Mouse (Mus musculus): Measurements from ENCODE around the gene Sh3bp2.
A peak's percentile ranks its signal among the peaks of the same experiment; 100 is the strongest.

Sh3bp2 gene

DNA sequence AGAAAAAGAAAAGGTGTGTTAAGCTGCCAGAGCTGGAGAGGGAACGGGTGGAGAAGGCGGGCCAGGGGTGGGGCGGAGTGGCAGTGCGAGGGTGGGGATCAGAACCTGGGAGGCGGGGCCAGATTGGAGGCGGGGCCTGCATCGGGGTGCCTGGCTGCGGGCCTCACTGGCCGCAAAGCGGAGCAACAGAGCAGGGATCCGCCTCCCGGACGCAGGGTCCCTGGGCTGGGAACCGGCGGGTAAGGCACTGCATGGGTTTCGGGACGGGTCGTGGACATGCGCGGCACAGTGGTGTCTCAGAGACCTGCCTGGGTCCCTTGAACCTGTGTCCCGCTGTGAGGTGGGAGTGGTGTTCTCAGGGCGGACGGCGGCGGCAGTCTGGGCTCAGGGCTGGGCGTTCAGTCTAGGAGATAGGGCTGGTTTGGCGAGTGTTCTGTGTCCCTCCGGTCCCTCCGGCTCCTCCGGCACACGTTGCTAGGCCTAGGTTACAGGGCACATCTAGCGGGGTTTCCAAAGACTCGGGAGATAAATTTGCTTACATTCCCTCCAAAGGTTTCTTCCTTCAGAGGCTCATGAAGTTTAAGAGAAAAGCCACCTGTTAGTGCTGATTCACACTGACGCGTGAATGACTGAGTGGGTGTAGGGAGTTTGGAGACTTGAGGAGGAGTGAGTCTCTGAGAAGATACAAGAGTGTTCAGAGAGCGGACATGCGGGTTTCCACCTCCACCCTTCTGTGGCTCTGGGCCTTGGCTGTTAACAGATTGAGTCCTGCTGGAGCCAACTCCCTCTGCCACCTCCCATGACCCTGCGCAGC, at the start of gene Sh3bp2:
Sh3bp2 (plus strand) TSS at position 176 of the 814 bp plus-strand sequence.
- DNase-seq (ENCODE audit: low read depth, low spot score), result peak; percentile 85

DNA sequence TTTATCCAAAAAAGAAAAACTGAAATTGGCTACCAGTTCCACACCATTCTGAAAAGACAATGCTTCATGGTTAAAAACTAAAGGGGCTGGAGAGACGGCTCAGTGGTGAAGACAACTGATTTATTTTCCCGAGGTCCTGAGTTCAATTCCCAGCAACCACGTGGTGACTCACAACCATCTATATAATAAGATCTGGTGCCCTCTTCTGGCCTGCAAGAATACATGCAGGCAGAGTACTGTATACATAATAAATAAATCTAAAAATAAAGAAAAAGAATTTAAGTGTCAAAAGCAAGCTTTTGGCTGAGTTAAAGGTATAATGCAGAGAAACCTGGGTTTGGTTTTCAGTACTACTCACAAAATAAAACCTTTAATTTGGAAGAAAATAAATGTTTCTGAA, 44.7 kb upstream of the Sh3bp2 start:
- DNase-seq (ENCODE audit: low read depth, low spot score), result no peak

DNA sequence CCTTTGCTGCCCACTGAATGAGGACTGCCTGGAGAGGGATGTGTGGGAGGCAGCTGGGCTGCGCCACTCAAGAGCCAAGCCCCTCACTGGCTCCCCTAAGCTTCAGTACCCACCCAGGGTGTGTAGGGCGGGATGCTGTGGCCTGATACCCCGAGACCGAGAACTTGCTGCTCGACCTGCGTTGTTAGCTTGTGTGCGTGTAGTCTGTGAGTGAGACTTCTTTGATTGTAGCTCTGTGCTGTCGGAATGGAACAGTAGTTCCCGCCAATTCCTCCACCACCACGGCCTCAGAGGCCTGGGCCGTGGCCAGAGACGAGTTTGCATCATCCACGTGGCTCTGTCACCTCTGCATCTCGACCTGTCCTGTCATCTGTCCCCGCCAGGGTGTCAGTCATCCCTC, 39.9 kb upstream of the Sh3bp2 start:
- no peak for DNase-seq (ENCODE audit: low read depth, low spot score)

DNA sequence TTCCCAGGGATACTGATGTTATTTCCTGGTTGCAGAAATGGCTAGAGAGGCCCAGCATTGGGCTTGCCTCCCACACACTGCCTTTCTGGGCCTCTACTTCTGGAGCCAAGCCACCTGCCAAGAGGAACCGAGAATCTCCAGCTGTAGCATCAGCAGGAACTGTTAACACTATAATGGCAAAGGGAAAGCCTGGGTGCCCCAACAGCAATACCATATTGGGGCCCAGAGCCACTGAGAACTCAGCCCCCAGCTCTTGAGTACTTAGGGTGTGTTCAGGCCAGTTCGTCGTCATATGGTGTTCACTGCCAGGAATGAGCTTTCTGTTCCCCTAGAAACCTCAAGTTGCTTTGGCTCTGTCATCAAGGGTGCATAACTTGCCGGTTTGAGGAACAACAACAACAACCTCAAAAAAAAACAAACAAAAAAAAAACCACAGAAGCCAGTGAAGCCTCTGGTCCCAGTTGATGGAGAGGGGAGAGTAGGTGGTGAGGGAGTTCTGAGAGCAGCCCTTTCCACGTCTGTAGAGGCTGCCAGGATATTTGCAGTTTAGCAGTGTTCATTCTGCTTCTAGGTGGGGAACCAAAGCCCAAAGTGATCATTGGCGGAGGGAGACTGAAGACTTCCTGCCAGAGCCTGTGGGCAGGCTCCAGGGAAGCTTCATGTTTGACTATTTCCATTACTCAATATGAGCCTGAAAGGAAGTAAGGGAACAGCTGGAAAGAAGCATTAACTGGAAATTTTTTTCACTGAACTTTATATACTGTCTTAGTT, 38.1 kb upstream of the Sh3bp2 start:
- DNase-seq (ENCODE audit: low read depth, low spot score), result no peak

DNA sequence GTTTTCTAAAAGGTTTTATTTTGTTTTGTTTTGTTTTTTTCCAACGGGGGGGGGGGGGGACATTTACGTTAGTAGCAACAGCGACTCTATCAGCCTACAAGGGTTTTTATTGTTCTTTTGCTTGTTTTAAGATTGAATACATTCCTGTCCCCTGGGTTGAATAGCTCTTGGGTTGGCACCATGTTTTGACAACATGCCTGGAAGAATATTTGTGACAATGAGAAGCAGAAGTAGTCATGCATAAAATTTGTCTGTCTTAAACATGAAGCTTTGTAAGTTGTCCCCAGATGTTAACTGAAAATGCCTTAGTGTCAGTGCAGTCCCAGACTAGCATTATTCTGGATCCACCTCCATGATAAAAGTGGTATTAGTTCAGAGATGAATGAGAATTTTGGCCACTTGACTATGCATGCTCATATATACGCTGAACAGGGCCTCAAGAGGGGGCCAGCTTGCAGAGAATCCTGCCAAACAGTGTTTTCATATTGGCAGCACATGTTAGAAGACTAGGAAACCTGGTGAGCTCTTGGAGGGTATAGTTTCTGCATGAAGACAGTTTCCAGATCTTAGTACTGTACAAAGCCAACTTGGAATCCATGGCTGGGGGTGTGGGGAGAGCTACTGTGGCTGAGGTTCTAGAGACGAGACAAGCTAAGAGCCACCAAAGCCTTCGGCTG, 36.8 kb upstream of the Sh3bp2 start:
- no peak for DNase-seq (ENCODE audit: low read depth, low spot score)

DNA sequence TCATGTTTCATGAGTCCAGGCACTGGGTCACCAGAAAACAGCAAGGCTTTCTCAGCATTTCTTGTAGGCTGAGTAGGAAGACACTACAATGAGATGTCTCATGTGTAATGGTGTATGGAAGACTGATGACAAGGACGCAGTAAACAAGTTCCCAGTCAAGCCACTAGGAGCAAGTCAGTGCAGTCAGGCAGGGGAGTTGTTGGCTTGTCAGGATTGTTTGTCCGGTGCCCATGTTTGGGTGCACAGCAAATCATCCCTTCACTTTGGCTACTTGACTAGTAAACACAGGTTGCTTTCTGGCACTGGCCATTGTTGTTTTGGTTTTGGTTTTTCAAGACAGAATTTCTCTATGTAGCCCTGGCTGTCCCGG, 36.2 kb upstream of the Sh3bp2 start:
- DNase-seq (ENCODE audit: low read depth, low spot score), result no peak

DNA sequence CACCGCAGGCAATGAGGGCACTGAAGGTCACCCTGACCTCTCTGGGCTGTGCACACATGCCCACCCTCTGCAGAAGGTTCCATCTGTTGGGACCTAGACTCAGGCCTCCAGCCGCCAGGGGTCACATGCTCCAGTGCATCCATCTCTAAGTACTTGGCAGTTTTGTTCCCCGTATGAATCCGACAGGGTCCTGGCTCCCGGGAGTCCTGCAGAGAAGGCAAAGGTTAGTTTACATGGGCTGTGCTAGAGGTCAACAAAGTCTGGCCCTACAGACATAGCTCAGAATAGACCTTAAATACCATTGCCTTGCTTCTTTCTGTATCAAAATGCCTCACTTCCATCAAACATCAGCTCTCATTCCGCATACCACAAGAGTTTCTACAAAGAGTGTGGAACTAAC, 28.9 kb upstream of the Sh3bp2 start:
- DNase-seq (ENCODE audit: low read depth, low spot score), result no peak

DNA sequence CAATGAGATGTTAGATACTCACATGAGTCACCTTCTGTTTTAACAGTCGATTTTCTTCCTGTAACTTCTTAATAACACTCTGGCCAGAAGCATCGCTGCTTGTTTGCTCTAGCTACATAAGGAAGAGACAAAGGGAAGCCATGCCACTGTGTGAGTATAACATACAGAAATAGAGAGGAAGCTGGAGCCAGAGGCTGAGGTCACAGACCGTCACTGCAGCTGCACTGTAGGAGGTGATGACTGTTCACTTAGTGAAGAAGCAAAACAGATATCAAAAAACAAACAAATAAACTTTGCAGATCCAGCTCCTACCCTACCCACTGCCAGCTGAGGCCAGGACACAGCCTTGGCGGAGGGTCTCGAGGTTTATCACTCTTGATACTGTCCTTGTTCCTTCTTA, 24.8 kb upstream of the Sh3bp2 start:
- no peak for DNase-seq (ENCODE audit: low read depth, low spot score)

DNA sequence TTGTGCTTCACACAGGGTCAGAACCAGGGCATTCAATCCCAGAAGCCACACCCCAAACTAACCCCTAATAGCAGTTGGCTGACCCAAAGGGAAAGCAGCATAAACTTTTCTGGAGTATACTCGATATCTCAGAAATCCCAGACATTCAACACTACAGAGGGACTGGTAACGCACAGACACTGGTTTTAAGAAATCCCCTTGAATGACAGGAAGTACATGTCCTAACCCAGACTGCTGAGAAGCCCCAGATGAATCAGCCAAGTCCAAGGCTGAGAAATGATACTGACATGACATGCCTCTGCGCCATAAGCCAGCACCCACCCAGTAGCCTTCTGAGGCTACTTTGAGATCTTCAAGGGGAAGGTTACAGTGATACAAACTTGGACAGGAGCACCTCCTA, 24.1 kb upstream of the Sh3bp2 start:
- no peak for DNase-seq (ENCODE audit: low read depth, low spot score)

DNA sequence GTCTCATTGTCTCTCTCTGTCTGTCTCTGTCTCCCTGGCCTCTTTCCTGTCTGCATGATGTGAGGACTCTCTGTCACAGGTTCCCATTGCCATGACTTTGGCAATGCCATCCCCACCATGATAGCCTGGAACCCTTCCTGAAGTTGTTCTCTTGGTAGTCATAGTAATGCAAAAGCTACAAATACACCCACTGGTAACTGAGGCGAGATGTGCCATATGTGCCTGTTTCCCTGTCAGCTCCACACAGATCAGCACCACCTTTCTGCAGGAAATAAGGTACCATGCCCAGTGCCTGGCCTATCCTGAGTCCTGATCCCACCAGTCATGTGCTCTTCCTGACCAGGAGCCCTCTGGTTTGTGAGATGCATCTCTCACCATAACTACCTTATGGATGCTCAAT, 23.2 kb upstream of the Sh3bp2 start:
- no peak for DNase-seq (ENCODE audit: low read depth, low spot score)

DNA sequence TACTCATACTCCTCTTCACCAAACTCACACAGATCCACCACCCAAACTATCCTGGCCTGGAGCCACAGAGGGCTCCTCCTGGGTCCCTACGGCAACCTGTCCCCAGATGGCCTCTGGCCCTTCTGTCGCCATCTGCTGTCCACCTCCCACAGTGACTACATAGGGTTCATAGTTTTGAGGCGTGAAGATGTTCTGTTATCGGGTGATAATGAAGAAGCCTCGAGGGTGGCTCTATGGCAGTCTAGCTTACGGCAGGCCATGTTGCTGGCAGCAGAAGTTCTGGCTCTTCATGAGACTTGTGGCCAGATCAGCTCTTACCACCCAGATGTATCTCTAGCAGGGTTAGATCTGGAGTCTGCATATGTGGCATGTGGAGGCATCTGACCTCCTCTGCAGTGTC, 22.8 kb upstream of the Sh3bp2 start:
- no peak for DNase-seq (ENCODE audit: low read depth, low spot score)

DNA sequence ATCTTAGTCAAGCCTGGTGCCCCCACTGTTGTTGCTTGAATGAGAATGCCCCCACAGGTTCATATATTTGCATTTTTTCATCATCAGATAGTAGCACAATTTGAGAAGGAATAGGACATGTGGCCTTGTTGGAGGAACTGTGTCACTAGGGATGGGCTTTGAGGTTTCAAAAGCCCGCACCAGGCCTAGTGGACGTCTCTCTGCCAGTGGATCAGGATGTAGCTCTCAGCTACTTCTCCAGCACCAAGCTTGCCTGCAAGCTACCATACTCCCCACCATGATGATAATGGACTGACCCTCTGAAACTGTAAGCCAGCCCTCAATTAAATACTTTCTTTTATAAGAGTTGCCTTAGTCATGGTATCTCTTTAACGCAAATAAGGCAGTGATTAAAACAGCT, 13.2 kb upstream of the Sh3bp2 start:
- DNase-seq (ENCODE audit: low read depth, low spot score), result no peak

DNA sequence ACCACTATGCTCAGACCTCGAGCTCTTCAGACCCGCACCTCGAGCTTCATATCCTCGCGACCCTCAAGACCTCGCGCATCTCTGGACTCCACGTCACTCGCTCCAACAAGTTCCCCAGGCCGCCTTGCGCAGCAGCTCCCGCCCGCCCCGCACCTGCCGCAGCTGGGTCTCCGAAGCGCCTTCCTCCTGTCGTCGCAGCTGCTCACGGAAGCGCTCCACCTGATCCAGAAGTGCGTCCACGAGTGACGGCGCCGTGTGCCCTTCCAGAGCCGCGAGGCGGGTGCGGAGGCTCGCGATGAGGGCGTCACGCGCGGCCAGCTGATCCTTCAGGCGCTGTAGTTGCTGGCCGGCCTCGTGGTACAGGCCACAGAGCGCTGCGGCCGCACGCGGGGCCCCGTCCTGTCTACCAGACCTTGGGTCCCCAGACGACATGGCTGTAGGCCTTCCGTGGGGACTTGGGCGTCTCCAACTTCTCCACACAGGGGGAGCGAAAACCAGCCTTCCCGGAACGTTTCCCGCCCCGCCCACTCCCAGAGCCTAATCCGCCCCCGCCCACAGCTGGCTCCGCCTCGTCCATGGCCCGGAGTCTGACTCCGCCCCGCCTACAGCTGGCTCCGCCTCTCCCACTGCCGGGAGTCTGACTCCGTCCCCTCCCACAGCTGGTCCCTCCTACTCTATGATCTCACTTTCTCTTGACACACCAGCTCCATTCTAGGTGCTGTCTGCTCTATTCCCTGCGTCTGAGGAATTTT, 12.0 kb upstream of the Sh3bp2 start, which contains the start of gene Tnip2:
Tnip2 (minus strand) TSS at position 526 of the 752 bp plus-strand sequence.
- DNase-seq (ENCODE audit: low read depth, low spot score), result peak; percentile 93

DNA sequence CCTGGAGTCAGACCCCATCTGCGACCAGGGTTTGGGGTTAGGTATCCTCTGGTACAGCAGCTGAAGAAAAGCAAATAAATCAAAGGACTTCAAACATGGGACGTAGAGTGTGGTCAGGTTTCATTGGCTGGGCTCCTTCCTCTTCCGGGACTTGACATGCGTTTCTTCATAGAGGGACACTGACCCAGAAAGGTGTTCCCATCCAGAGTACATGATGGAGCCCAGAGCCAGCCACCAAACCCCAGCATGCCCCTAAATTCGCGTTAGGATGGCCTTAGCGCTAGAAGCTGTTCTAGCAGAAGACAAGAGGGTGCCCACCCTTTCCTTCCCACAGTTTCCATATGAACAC, 11.4 kb upstream of the Sh3bp2 start:
- DNase-seq (ENCODE audit: low read depth, low spot score), result no peak

DNA sequence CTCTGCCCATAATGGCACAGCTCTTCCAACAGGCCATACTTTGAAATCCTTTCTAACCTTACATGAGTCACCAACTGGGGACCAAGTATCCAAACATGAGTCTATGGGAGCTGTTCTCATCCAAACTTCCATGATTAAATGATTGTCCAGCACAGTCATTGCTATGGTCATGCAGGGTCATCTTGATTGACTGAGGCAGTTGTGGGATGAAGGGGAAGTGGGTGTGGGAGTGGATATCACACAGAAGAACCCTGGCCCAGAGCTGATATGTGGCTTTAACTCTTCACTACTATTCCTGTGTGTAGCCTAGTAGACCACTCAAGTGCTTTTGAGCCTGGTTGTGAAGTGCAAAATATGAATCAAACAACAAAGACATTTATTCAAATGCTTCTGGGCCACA, 10.5 kb upstream of the Sh3bp2 start:
- DNase-seq (ENCODE audit: low read depth, low spot score), result no peak

DNA sequence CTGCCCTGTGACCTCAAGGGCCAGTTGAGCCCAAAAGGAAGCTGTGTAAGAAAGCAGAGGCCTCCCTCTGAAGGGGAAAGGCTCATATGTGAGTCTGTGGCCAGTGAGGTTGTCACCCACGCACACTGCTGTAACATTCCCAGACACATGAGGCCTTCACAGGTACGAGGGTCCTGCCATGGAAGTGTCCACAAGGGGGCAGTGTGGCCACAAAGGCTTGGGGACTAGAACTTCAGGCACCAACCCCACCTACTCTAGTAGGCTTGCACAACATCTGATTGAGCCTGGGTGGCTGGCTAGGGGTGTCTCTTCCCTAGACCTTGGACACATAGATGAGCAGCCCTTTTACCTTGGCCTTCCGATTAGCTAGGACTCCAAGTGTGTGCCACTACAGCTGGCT, 7.7 kb upstream of the Sh3bp2 start:
- DNase-seq (ENCODE audit: low read depth, low spot score), result peak; percentile 77

DNA sequence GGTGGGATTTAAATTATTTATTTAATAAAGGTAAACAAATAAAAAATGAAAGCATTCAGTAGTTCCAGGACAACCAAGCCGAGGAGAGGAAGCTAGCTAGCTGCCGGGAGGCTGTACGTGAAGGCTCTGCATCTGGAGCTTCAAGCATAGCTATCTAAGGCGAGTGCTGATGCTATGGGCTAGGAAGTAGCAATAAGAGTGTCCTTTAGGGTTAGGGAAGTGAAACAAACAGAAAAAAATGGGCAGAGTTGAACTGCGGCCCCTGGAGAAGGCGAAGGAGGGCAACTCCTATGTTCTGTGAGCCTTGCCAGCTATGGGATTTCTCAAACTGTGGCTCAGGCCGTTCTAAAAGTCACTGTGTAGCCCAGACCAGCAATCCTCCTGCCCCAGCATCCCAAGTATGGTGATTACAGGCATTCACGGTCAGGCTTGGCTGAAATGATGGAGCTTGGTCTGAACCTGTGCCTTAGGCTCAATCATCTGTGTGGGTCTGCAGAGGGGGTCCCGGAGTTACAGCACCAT, 6.2 kb upstream of the Sh3bp2 start:
- DNase-seq (ENCODE audit: low read depth, low spot score), result no peak

DNA sequence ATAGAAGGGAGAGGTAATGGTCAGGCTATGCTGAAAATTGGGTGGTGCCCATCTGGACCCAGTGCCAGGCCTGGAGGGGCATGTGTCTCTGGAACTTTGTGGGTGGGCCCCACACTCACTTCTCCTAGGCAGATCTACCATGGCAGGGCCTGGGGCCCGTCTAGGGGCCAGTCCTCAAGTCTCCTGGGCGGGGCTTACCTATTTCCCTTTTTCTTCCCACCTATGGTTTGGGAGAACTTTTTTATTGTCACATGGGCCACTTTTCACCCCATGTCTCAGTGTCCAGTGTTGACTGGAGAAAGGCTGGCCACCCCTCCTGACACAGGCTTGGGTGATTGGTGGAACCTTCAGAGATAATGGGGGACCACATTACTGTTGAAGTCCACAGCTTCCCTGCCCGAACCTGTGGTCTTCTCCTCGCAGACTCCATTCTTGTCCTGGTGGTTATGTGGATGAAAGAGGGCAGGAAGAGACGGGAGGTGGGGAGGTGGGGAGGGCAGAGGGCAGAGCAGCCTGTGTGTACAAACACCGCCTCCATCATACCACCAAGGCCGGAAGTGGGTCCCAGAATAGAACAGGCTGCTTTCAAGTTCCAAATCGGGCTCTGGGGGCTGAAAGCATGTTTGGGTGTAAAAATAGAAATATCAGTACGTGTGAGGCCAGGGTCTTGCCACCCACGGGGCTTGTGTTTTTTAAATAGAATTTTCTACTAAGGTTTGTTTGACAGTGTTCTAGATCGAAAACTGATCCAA, 5.0 kb upstream of the Sh3bp2 start:
- DNase-seq (ENCODE audit: low read depth, low spot score), result no peak

DNA sequence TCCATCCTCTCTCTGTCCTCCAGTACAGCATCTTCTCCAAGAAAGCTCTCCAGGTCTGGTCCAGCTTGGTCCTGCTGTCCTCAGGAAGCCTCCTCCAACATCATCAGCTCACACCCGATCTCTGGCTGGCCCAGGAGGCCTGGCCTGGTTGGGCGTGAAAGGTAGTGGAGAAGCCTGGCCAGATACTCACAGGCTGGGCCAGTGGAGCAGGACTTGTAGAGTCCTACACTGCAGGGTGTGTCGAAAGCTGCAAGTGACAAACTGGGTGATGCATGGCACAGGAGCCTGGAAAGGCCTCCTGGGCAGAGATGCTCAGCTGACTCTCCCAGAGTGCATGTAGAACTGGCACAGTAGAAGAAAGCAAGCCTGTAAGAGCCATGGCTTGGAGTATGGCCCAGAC, 4.3 kb upstream of the Sh3bp2 start:
- no peak for DNase-seq (ENCODE audit: low read depth, low spot score)

DNA sequence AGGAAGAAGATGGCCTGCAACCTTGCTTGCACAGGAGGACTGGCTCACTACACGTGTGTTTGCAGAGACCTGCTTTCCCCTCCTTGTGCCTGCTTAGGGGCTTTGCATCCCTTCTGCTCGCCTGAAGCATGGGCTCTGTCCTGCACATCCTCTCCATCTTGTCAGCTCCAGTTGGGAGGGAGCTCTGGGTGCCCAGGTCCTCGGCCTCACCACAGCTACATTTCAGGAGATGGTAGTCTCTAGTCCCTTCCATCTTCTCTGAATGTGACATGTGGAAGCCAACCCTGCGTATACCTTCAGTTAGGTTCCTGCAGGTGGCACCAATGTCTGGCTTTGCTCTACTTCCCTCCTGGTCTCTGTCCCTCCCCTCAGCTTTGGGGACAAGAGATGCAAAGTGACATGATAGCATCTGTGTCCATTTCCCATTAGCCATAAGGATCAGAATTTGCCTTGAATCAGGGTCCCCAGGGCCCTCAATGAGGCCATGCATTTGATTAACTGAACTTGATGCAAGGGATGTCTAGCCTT, 1.6 kb upstream of the Sh3bp2 start:
- no peak for DNase-seq (ENCODE audit: low read depth, low spot score)

DNA sequence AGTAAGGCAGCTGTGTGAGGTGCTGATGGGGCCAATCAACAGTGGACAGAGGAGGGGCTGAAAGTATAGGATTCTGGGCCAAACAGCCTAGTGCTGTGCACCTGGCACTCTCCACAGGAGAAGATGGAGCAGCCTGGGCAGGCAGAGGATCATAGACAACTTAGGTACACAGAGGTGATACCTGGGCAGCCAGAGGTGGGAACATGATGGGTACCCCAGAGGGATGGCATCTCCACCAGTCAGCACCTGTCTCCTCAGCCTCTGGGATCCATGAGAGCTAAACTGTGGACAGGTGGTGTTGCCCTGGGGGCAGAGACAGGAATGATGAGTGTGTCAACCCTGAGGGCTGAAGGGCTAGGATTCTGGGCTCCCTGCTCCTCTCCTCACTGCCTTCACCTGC, 1.1 kb upstream of the Sh3bp2 start:
- DNase-seq (ENCODE audit: low read depth, low spot score), result no peak
